Mouse (Mus musculus) limb, embryonic 14.5 days (tissue): ENCODE data around the gene Klhdc2. TPM values are rescaled to one million over a fixed set of nuclear protein-coding genes. Genes with fewer than 3 reads are reported as not detected.

Experiments used
- ATAC-seq: fragments of 200-750 bp; cut with Nextera tagmentation; 2 replicates; pipeline ENCODE4 v1.8.0; 2017; ENCODE audit warnings: low read depth, moderate number of reproducible peaks, moderate TSS enrichment; ENCODE audit not compliant: low FRiP score
- DNase-seq: peaks from one replicate; pipeline ENCODE4 v3.0.0-alpha.2; 2015; ENCODE audit warnings: low spot score
- H3K27ac ChIP-seq: fragments of 300-500 bp; sonication (generic); replicated peaks from 2 replicates; pipeline ENCODE4 v1.5.1; 2014; ENCODE audit warnings: low read depth, mild to moderate bottlenecking, low read length, moderate library complexity, mixed read lengths
- H3K27me3 ChIP-seq: fragments of 300-500 bp; sonication (generic); 2 replicates; pipeline ENCODE4 v1.6.1; 2014; ENCODE audit warnings: low read length, mixed read lengths; ENCODE audit not compliant: control insufficient read depth, insufficient read depth
- H3K36me3 ChIP-seq: fragments of 300-500 bp; sonication (generic); 2 replicates; pipeline ENCODE4 v1.6.1; 2014; ENCODE audit warnings: mild to moderate bottlenecking, low read length, moderate library complexity, mixed read lengths; ENCODE audit not compliant: control insufficient read depth, insufficient read depth
- H3K4me1 ChIP-seq: fragments of 300-500 bp; sonication (generic); 2 replicates; pipeline ENCODE4 v1.6.1; 2014; ENCODE audit warnings: antibody characterized with exemption, low read length, mixed read lengths; ENCODE audit not compliant: control insufficient read depth, insufficient read depth
- H3K4me2 ChIP-seq: fragments of 300-500 bp; sonication (generic); replicated peaks from 2 replicates; pipeline ENCODE4 v1.6.1; 2014; ENCODE audit warnings: low read depth, mild to moderate bottlenecking, low read length, moderate library complexity; ENCODE audit not compliant: severe bottlenecking
- H3K4me3 ChIP-seq: fragments of 300-500 bp; sonication (generic); replicated peaks from 2 replicates; pipeline ENCODE4 v1.5.1; 2014; ENCODE audit warnings: low read length
- H3K9ac ChIP-seq: fragments of 300-500 bp; sonication (generic); 2 replicates; pipeline ENCODE4 v1.6.1; 2014; ENCODE audit warnings: mild to moderate bottlenecking, low read depth, low read length, moderate library complexity; ENCODE audit not compliant: severe bottlenecking
- H3K9me3 ChIP-seq: fragments of 300-500 bp; sonication (generic); 2 replicates; pipeline ENCODE4 v1.6.1; 2016; ENCODE audit warnings: low read length; ENCODE audit not compliant: control insufficient read depth
- POLR2A ChIP-seq: fragments of 200-500 bp; IDR thresholded peaks from 2 replicates; pipeline ENCODE4 v1.8.0; 2012; ENCODE audit warnings: inconsistent platforms, mild to moderate bottlenecking, moderate library complexity, borderline replicate concordance; ENCODE audit not compliant: insufficient read depth, insufficient read length; ENCODE audit errors: extremely low read depth
- WGBS: fragments of 180-500 bp; shearing (Covaris S2); extraction: QIAGEN DNeasy Blood & Tissue Kit; methylation state at CpG from one replicate; pipeline ENCODE4 v1.1.7; 2014; 5-methylcytosine and 5-hydroxymethylcytosine counted together
- polyA plus RNA-seq, 2 experiments: library from polyadenylated mRNA; depleted of rRNA in 1 of 2; stranded (reverse) in 1 of 2; unstranded in 1 of 2; fragments of >200 nt; fragmentation: Nextera tagmentation in 1 of 2; extraction: Ambion mirVana in 1 of 2; gene quantifications; 2 replicates each; pipeline versions ENCODE4 v1.2.1 to v1.2.3; 2012 to 2014

The Klhdc2 gene
- polyA plus RNA-seq (2012; rRNA removed) (96.0 and 109 TPM in 2 replicates), polyA plus RNA-seq (2014; fragmentation: Nextera tagmentation; extraction: Ambion mirVana) (124 and 140 TPM in 2 replicates)

DNA sequence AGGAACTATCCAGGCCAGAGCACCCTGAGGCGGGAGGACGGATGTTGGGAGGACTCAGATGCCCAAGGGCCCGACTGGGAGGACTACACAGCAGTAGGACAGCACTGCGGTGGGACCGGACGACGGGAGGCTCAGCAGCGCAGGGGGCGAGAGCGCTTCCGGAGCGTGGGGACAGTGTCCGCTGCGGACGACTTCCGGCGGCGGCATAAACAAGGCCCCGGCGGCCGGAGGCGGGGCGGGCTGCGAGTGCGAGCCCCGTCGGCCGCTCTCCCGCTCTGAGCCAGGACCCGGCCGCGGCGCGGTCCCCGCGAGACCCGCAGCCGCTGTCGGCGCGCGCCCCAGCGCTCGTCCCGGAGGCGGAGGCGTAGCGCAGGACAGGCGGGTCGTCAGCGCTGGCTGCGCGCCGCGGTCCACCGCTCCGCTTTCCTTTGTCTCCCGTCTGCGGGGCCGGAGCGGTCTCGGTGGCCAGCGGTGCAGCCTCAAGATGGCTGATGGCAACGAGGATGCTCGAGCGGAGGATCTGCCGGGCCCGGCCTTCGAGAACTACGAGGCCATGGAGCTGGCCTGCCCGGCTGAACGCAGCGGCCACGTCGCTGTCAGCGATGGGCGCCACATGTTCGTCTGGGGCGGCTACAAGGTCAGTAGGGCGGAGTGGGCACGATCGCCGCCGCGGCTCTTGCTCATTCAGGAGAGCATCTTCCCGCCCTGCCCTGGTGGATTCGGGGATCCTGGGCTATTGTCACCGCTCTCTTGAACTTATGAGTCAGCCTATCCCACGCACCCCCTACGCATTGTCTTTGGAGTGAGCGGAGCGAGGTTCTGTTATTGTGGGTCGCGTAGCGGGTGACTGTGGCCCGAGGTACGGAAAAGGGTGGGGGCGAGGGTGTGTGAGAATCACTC, at the start of gene Klhdc2:
Klhdc2 (plus strand) TSS at position 171 of the 900 bp plus-strand sequence.
- H3K4me1 ChIP-seq, result peaks cover 18% of the 10 kb centered on the region
- ATAC-seq, result peak; percentile 93
- no peaks in the 10 kb centered on the region for H3K9me3 ChIP-seq
- peak within 1 kb of the TSS; percentile 93 for H3K27ac ChIP-seq
- peak; percentile 91 for DNase-seq
- peak within 1 kb of the TSS; percentile 94 for H3K9ac ChIP-seq
- peak within 1 kb of the TSS; percentile 77 for H3K4me3 ChIP-seq
- no peaks in the 10 kb centered on the region for H3K27me3 ChIP-seq
- peaks cover 22% of the 10 kb centered on the region for H3K36me3 ChIP-seq
- TF ChIP-seq POLR2A, result 0 out of 2 replicates have a peak, but pooled peaks have one; percentile 27
- H3K4me2 ChIP-seq, result peak within 1 kb of the TSS; percentile 60
- under 1% methylated on average over 57 of the region's 98 CpGs for WGBS

- ATAC-seq (no peak), DNase-seq (no peak)
- 86% methylated on average over 4 of the region's 4 CpGs for WGBS
Observed at GRCm38 (mm10) chr12:69249766-69250165, 46.7 kb upstream of the Klhdc2 start.

DNA sequence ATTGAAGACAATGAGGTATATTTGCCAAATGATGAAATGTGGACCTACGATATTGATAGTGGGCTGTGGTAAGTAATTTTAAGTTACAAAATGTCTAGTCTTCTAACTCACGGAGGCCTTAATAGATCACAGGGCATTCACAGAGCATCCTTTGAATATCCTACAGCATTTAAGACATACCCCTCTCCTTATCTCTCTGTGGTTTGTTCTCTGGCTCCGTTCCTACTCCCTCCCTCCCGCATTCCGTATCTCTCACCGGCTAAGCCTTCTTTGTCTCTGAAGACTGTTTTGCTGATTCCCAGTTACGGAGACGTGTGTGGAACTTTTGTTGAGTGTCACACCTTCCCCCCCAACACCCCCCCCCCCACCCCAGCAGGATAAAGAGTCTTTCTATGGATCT, 45.7 kb upstream of the Klhdc2 start:
- H3K9me3 ChIP-seq, result no peaks in the 10 kb centered on the region
- 88% methylated on average over 8 of the region's 8 CpGs for WGBS
- H3K4me2 ChIP-seq, result no peak overlapping the region
- TF ChIP-seq POLR2A, result no peak
- DNase-seq (no peak), ATAC-seq (no peak)
- H3K36me3 ChIP-seq, result no peaks in the 10 kb centered on the region
- H3K27me3 ChIP-seq, result no peaks in the 10 kb centered on the region
- H3K9ac ChIP-seq, result no peak overlapping the region
- H3K4me3 ChIP-seq, result no peak overlapping the region
- H3K4me1 ChIP-seq, result no peaks in the 10 kb centered on the region
- H3K27ac ChIP-seq, result no peak overlapping the region

More at GRCm38 (mm10) chr12:69249766-69250165, 46.7 kb upstream of the Klhdc2 start:
- Histone ChIP-seq H3K9me3 (no peaks in the 10 kb centered on the region), H3K27ac (no peak overlapping the region), H3K4me2 (no peak overlapping the region), H3K9ac (no peak overlapping the region), H3K36me3 (no peaks in the 10 kb centered on the region), H3K4me3 (no peak overlapping the region), H3K4me1 (no peaks in the 10 kb centered on the region), H3K27me3 (no peaks in the 10 kb centered on the region)
- TF ChIP-seq POLR2A, result no peak

- Histone ChIP-seq H3K27ac (no peak overlapping the region), H3K36me3 (no peaks in the 10 kb centered on the region), H3K9ac (no peak overlapping the region), H3K4me3 (no peak overlapping the region), H3K9me3 (no peaks in the 10 kb centered on the region), H3K4me1 (no peaks in the 10 kb centered on the region), H3K27me3 (no peaks in the 10 kb centered on the region), H3K4me2 (no peak overlapping the region)
- 90% methylated on average over 1 of the region's 1 CpGs for WGBS
- ATAC-seq (no peak), DNase-seq (no peak)
- TF ChIP-seq POLR2A, result no peak
Observed at GRCm38 (mm10) chr12:69253806-69254205, 42.7 kb upstream of the Klhdc2 start.

DNA sequence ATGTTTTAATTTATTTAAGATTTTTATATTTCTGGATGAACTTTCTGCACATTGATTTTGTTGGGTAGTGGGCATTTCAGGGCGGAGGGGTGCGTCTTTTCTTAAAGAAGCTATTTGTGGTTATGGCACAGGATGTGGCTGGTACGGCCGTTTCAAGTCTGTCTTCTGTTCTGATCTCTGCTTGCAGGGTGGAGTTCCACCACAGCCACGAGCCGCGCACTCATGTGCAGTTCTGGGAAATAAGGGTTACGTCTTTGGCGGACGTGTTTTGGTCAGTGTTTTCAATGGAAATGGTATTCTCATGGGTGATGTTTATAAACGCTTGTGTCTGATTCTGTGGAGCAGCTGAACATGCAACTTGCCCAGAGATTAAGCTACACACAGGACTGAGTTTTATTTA, 38.6 kb upstream of the Klhdc2 start:
- H3K36me3 ChIP-seq, result no peaks in the 10 kb centered on the region
- WGBS, result 78% methylated on average over 11 of the region's 11 CpGs
- ATAC-seq (no peak), DNase-seq (no peak)
- no peaks in the 10 kb centered on the region for H3K4me1 ChIP-seq
- TF ChIP-seq POLR2A, result no peak
- no peaks in the 10 kb centered on the region for H3K9me3 ChIP-seq
- no peaks in the 10 kb centered on the region for H3K27me3 ChIP-seq
- H3K9ac ChIP-seq, result no peak overlapping the region
- no peak overlapping the region for H3K4me2 ChIP-seq
- H3K4me3 ChIP-seq, result no peak overlapping the region
- no peak overlapping the region for H3K27ac ChIP-seq
